Mouse (Mus musculus): ENCODE measurements around the gene Tex37.
A peak's percentile ranks its signal among the peaks of the same experiment; 100 is the strongest.

GRCm38 (mm10) chr6:70880714-70881304, 37.9 kb downstream of the Tex37 start:
- TF ChIP-seq POLR2A (IDR thresholded peaks at IDR 0.05; ENCODE audit: low read depth, low read length) (no peak), CTCF (IDR thresholded peaks at IDR 0.05; ENCODE audit: borderline replicate concordance, insufficient read depth, low read length) (peak; percentile 59)
